ENCODE assay signal across 11 mouse cellular contexts in genomic region chr2:170329921-170330320, GRCm38 (mm10).
DNase-seq lines count a peak whose midpoint lies in the region; ATAC-seq and TF ChIP-seq lines count a peak whose summit lies in the region.
"Had no signal": no experiment of that assay in that cellular context is flagged by ENCODE, and none has a peak within 500 bp of the region (broad histone marks: within the 10 kb centered on the region; RNA-seq: fewer than 3 reads in every experiment).

No protein-coding gene starts in this region.

- H3K9ac ChIP-seq in liver, postnatal 0 days (replicated peaks): no peak overlapping the region
- no peak overlapping the region for H3K9ac ChIP-seq in liver, embryonic 11.5 days (ENCODE audit: low read depth, low read length)
- H3K9ac ChIP-seq in stomach, embryonic 14.5 days (replicated peaks; ENCODE audit: low read depth, low read length): no peak overlapping the region
- H3K9ac ChIP-seq: limb, embryonic 12.5 days had no signal

- H3K4me3 ChIP-seq in liver, postnatal 0 days (ENCODE audit: low read depth, low read length): no peak overlapping the region
- no peak overlapping the region for H3K4me3 ChIP-seq in liver, embryonic 11.5 days (ENCODE audit: low read depth, low read length)
- H3K4me3 ChIP-seq in stomach, embryonic 14.5 days (ENCODE audit: low read depth, low read length): no peak overlapping the region
- H3K4me3 ChIP-seq: limb, embryonic 12.5 days; myocyte had no signal

- peak; percentile 20; the same call in 1 of the 2 replicates for TF ChIP-seq EP300 in liver, postnatal 0 days (IDR thresholded peaks at IDR 0.05; ENCODE audit: low read depth)

- 56% methylated on average over 13 of the region's 13 CpGs for WGBS in liver, postnatal 0 days (ENCODE audit: insufficient replicate concordance)
- 77% methylated on average over 13 of the region's 13 CpGs for WGBS in liver, embryonic 11.5 days
- 78% methylated on average over 13 of the region's 13 CpGs for WGBS in stomach, embryonic 14.5 days

- no peaks in the 10 kb centered on the region for H3K36me3 ChIP-seq in liver, postnatal 0 days (replicated peaks; ENCODE audit: insufficient read depth, low read length)
- no peaks in the 10 kb centered on the region for H3K36me3 ChIP-seq in liver, embryonic 11.5 days (ENCODE audit: control insufficient read depth, insufficient read depth, low read length)
- no peaks in the 10 kb centered on the region for H3K36me3 ChIP-seq in stomach, embryonic 14.5 days (ENCODE audit: control insufficient read depth, insufficient read depth, low read length)
- H3K36me3 ChIP-seq: limb, embryonic 12.5 days had no signal

- no peak for DNase-seq in liver, postnatal 0 days
- DNase-seq in liver, embryonic 11.5 days (ENCODE audit: low spot score): no peak
- DNase-seq in heart, adult 18-20 months: peak; percentile 46 to 54
- peak; percentile 48 to 51 for DNase-seq in heart, postnatal 10 days
- no peak for DNase-seq in B cell, adult 2 months
- DNase-seq in ovary, postnatal 14 days (ENCODE audit: low spot score): no peak
- DNase-seq: kidney, adult 8-10 months had no signal

- H3K4me1 ChIP-seq in liver, postnatal 0 days (ENCODE audit: insufficient read depth): peaks cover 15% of the 10 kb centered on the region
- H3K4me1 ChIP-seq in liver, embryonic 11.5 days (replicated peaks; ENCODE audit: control insufficient read depth, insufficient read depth, low read length): no peaks in the 10 kb centered on the region
- 0 out of 2 replicates have a peak, but pooled peaks cover 3% of the 10 kb centered on the region for H3K4me1 ChIP-seq in stomach, embryonic 14.5 days (ENCODE audit: control insufficient read depth, insufficient read depth, low read length)
- H3K4me1 ChIP-seq: limb, embryonic 12.5 days had no signal

- no peaks in the 10 kb centered on the region for H3K9me3 ChIP-seq in liver, postnatal 0 days (ENCODE audit: low read length)
- no peaks in the 10 kb centered on the region for H3K9me3 ChIP-seq in liver, embryonic 11.5 days (ENCODE audit: control insufficient read depth, low read length)
- H3K9me3 ChIP-seq in stomach, embryonic 14.5 days (ENCODE audit: control insufficient read depth, low read depth, low read length): no peaks in the 10 kb centered on the region
- H3K9me3 ChIP-seq: limb, embryonic 12.5 days had no signal

- intact Hi-C loops in heart, postnatal 10 days (cut with DNase I): no loop called here

- H3K27ac ChIP-seq in liver, postnatal 0 days (ENCODE audit: low read depth): peak overlapping the region; percentile 71
- no peak overlapping the region for H3K27ac ChIP-seq in liver, embryonic 11.5 days (ENCODE audit: low read depth, low read length)
- peak overlapping the region; percentile 7; the same call in 1 of the 2 replicates for H3K27ac ChIP-seq in stomach, embryonic 14.5 days (ENCODE audit: low read length)
- H3K27ac ChIP-seq: limb, embryonic 12.5 days had no signal

- H3K4me2 ChIP-seq in liver, postnatal 0 days (ENCODE audit: low read depth, low read length): no peak overlapping the region
- no peak overlapping the region for H3K4me2 ChIP-seq in liver, embryonic 11.5 days
- no peak overlapping the region for H3K4me2 ChIP-seq in stomach, embryonic 14.5 days (replicated peaks; ENCODE audit: low read depth, low read length)
- H3K4me2 ChIP-seq: limb, embryonic 12.5 days had no signal

- H3K27me3 ChIP-seq in liver, postnatal 0 days (ENCODE audit: insufficient read depth, low read length): no peaks in the 10 kb centered on the region
- peaks cover 2% of the 10 kb centered on the region; the same call in 1 of the 2 replicates for H3K27me3 ChIP-seq in liver, embryonic 11.5 days (replicated peaks; ENCODE audit: control insufficient read depth, insufficient read depth, low read length)
- no peaks in the 10 kb centered on the region for H3K27me3 ChIP-seq in stomach, embryonic 14.5 days (ENCODE audit: control insufficient read depth, insufficient read depth, low read length)
- H3K27me3 ChIP-seq: limb, embryonic 12.5 days had no signal

- TF ChIP-seq CTCF in liver, postnatal 0 days (IDR thresholded peaks at IDR 0.05; ENCODE audit: low read depth): no peak

- peak; percentile 46 for ATAC-seq in liver, postnatal 0 days
- no peak for ATAC-seq in liver, embryonic 11.5 days (replicated peaks; ENCODE audit: low FRiP score)
- no peak for ATAC-seq in stomach, embryonic 14.5 days (ENCODE audit: insufficient number of reproducible peaks, insufficient read depth, low FRiP score, low read depth)
- no peak for ATAC-seq in activated CD4-positive, CD25-positive, alpha-beta regulatory T cell, adult 4 months

Comparison
In these comparisons a context has a peak if more than half of its experiments do, and no peak if none do; other contexts are left out.
1. DNase-seq: peak in heart, adult 18-20 months (2 of 2) and heart, postnatal 10 days (2 of 2); none in liver, postnatal 0 days (single experiment), liver, embryonic 11.5 days (single experiment), B cell, adult 2 months (0 of 2) and ovary, postnatal 14 days (single experiment).